Mouse (Mus musculus) bone marrow, adult 2 months (tissue): ENCODE data around the gene Gm28372.

Source experiments
- CTCF ChIP-seq: fragments of 200-500 bp; IDR thresholded peaks from 2 replicates; pipeline ENCODE4 v1.5.1; 2011; ENCODE audit warnings: low read length, control low read depth; ENCODE audit not compliant: control insufficient read depth, insufficient read depth
- POLR2A ChIP-seq: fragments of 200-500 bp; IDR thresholded peaks from 2 replicates; pipeline ENCODE4 v1.6.1; 2011; ENCODE audit warnings: low read depth, mild to moderate bottlenecking, control low read depth, low read length, borderline replicate concordance; ENCODE audit not compliant: control insufficient read depth

DNA sequence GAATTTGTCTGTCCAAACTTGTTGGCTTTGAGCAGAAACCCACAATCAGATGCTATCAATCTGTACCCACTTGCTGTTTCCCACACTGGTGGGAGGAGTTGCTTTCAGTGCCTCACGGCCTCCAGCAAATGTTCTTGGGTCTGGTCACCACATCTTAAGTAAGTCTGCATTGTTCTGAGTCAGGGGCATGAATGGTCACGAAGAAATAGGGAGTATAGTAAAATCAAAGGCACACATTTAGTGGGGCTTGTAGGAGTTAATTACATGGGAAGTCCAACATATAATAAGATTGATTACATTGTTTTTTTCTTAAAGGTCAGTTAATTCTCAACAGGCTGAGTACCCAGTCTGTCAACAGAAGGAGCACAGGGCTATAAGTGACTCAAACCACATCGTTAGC lies 21.8 kb upstream of the Gm28372 start:
- TF ChIP-seq CTCF: no peak
- TF ChIP-seq POLR2A: no peak
